Mouse (Mus musculus) kidney, adult 11 months (tissue): ENCODE results near the gene Nudt3.

Experiments used
- DNase-seq: peaks from one replicate; pipeline ENCODE4 v3.0.0; 2022

Nudt3 gene

DNA sequence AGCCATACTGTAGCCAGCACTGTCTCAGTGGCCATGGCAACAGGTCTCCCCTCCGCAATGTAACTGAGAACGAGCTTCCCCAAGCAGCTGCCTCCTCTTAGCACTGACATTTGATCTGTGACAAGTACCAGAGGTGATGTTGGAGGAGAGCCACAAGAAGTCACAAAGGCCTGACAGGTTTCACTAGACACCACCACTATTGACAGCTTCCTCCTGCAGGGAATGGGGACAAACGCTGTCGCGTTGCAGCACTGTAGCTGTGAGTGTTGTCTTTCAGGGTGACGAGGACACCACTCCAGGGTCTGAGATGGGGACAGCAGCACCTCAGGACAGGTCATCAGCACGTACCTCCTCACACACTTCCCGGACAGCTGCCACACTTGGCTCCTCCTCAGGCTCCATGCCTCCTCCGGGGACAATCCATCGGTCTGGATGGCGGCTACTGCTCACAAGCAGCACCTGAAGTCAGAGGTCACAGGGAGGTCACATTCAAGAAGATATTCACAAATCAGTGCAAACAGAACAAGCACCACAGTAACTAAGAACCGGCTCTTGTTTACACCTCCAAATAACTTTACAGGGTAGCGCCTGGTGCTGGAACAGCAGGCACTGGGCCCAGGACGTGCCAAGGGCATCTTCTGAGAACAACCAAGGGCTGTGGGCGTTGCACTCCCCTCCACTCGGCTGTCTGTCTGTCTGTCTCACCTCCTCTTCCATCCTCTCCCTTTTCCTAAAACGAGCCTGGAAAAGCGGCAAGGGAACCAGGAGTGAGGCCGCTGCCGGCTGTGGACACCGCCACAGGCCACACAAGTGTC is 26.7 kb downstream of the Nudt3 start:
- no peak for DNase-seq

DNA sequence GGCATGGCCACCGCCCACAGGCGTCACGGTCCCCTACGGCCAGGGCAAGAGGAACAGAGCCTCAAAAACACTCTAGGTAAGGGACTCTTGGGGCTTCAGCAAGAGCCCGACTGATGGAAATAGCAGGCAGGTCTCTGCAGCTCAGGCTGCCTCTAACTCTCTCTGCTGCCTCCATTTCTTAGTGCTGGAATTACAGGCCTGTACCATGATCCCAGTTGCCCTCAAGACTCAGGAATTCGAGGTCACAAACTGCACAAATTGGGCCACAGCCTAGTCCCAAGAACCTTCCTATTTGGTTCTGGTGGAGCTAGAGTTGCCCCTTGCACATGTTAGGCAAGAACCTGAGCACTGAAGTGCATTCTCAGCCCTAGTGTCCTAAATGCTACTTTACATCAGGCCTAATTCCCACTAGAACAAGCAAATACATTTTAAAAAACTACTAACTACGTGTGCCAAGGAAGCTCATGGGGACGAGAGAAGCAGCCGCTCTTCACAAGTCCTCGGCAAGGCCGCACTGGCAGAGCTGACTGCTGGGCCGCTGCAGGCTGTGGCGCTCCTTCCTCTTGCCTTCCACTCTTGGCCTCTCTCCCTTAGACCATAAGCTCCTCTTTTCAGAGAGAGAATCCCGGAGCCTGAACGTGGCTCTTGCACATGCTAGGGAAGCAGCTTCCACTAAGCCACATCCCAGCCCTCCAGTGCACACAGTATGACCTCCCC is 27.5 kb downstream of the Nudt3 start:
- no peak for DNase-seq

DNA sequence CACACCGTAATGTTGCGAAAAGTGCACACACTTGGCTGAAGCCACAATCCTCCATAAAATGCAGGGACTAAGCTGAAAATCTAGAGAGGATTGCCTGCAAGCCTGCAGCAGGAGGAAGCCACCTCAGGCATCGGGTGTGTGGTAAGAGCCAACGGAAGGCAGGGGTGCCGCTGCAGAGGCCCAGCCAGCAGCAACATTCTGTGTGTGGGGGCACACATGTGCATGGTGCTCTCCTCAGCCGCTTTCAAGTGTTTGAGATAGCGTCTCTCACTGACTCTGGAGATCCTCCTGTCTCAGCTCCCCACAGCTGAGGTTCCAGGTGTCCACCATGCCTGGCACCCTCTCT is 30.8 kb downstream of the Nudt3 start:
- no peak for DNase-seq

DNA sequence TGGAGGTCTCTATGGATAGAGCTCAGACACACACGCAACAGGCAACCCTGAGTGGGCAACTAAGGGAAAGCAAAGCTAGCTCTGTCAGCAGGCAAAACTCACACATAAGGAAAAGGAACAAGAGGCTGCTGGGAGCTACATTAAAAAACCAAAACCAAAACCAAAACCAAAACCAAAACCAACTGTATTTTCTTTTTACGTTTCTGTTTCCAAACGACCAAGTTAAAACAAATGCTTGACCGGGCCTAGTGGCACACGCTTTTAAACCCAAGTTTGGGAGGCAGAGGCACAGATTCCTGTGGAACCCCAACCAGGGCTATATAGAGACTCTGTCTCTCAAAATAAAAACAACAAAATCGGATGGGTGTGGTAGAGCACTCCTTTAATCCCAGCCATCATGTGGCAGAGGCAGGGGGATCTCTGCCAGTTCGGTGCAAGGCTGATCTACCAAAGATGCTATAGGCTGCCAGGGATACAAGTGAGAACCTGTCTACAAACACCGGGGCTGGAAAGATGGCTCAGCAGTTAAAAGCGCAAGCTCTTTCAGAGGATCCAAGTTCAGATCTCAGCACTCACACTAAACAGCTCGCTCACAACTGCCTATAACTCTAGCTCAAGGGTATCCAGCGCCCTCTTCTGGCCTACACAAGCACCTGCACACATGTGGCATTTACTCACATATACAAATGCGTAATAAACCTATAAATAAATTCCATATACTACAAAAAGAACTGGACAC is 31.3 kb downstream of the Nudt3 start:
- no peak for DNase-seq

DNA sequence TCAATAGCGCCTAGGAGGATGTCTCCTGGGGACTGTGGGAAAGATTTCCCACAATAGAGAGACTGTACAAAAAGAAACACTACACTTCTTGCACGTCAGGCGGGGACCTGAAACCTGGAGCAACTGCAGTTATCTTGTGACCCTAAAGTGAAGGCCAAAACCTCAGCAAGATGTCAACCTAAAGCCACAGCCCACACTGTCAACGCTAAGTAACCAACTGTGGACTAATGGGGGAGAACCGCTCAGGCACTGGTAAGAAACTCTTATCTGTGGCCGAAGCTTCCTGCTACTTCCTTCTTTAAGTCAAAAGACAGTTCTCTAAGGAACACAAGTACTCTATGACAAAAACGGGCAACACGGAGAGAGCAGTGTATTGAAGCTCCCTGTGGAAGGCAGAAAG is 35.1 kb downstream of the Nudt3 start:
- DNase-seq, result no peak

DNA sequence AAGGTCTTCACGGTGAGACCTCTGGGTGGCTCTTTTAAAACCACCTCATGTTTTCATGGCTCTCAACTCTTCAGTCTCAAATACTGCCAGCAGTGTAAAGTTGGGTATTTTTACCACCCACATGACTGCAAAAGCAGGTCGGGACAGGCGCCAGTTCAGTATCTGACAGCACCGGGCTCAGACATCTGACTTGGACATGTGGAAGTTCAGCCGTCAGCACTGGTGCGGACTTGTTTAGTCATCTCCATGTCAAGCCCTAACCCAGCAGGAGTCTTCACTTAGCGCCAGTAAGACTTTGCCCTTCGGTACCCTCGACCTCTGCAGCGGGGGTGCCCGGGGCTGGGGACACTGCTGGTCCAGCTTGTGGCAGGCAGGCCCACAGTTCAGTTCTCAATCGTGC is 36.0 kb downstream of the Nudt3 start:
- DNase-seq, result peak; percentile 71

DNA sequence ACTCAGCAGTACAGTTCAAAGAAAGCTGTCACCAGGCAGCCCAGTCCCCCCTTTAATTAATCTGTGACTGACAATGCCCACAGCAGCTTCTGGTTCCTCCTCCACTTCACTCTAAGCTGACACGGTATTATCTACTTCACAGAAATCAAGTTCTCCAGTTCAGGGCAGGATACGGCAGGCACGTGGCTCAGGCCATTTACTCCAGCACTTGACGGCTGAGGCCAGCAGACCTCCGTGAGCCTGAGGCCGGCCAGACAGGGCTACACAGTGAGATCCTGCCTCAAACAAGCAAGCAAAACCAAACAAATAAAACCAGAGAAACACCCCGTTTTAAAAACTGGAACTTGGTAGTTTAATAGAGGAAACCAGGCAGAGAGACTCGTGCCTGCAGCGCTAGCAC is 36.6 kb downstream of the Nudt3 start:
- no peak for DNase-seq

DNA sequence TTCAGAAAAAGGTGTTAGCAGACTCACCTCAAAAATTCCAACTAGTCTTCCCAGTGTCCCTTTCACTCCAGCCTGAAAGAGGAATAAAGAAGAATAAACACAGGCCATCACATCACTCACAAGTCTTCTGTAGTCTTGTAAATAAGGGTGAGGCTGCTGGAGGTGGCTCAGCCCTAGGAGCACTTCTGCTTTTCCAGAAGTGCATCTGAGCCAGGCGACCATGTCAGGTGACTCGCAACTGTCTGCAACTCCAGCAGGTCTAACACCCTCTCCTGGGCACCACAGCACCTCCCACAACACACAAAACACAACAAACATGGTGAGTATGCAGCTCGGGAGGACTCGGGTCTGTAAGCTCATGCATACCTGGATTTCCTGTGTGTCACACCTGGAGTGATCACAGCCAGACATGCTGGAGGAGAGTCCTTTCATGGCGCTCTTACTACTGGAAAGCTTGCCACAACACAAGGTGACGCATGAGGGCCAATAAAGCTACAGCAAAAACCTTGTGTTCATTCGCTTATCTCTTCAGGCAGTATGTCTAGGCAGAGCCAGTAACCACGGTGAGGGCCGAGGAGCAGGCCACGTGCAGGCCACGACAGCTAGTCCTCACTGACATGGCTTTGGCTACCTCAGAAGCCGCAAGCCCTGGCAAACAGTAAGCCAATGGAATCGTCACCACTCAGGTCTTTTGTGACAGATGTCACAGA is 40.0 kb downstream of the Nudt3 start:
- no peak for DNase-seq

DNA sequence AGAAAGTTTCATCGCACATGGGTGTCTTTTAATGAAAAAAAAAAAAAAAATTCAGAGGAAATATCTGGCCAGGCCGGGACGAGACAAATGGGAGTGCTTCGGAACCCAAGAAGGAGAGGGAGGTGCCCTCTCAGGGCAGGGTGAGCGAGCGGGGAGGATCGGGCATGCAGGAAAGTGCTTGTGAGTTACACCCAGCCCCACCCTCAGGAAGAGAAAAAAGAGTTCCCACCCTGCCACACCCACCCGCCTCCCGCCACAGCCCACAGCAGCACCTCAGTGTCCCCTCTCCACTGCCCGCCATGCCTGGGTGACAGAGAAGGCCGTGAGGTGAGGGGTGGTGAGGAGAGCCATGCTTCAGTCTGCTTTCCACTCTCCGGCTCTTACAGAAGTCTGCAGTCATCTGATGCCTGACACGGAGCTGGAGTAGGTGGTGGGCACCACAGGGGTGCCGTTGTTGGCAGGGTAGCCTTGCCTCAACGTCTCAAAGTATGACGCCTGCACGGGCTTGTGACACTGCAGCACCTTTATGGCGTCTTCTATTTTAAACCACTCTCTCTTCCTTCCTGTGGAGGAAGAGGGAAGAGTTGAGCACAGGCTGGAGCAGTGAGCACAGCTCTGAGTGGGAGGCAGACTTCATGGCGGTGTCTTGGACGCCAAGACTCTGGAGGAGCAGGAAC is 42.8 kb downstream of the Nudt3 start:
- no peak for DNase-seq

DNA sequence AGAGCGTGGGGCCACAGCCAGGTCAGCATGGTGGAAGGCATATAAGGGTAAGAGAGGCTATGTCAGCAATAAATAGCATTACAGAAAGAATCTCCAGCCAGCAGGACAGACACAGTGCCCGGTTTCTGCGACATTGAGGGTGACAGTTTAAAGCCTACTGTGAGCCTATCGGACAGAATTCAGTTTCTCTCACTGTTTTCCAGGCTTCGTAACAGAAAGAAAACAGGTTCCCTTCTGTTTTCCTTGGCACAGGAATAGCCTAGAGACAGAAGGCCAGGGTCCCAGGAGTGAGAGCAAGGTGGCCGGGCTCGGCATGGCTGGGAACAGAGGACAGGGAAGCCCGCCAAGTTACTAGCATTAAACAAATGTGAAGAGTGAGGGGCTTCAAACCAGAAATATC is 43.5 kb downstream of the Nudt3 start:
- DNase-seq, result no peak

DNA sequence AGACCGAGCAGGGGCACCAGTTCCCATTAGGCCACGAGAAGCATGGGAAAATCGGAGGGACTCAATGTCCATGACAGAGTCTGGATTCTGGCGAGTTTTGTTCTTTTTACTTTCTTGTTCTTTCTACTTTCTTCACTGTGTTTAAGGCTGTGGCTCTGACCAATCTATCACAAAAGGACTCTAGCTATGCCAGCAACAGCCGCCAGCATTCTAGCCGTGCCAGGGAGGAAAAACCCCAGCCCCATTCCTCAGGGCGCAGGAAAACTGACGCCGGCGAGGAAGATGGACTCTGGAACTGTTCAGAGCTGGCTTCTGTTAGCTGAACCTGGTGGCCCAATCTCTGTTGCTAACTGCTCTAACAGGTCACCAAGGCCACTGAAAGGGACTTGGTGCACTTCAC is 44.8 kb downstream of the Nudt3 start:
- DNase-seq, result peak; percentile 30

DNA sequence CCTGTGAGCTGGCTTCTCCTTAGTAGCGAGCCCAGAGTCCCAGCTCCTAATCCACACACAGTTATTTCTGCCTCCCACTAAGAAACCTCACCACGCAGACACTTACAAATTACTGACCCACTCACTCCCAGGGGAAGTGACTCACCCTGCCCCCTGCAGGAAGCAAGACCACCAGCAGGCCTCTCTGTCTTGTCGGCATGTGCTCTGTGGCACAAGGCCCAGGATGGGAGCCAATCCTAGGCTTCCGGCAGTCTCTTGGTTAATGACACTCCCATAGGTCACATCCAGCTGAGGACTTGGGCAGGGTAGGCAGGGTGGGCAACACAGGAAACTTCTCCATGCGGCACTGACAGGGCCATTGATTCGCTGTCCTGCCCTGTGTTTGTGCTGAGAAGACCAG is 45.8 kb downstream of the Nudt3 start:
- no peak for DNase-seq

DNA sequence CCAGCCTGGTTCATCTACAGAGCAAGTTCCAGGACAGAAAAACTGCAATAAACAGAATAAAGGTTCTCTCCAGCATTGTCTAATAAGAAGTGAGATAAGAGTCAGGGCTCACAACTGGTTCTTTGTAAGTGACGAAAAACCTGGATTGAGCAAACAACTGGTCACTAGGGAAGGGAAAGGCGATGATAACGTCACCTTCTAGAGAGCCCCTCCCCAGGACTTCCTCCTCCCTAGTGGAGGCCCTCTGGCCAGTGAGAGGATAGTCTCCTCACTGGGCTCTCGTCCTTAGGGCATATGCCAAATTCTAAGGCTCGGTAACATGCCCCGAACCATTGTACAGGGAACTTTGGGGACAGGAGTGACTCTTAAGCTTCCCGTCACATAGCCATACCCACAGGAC is 47.2 kb downstream of the Nudt3 start:
- no peak for DNase-seq

DNA sequence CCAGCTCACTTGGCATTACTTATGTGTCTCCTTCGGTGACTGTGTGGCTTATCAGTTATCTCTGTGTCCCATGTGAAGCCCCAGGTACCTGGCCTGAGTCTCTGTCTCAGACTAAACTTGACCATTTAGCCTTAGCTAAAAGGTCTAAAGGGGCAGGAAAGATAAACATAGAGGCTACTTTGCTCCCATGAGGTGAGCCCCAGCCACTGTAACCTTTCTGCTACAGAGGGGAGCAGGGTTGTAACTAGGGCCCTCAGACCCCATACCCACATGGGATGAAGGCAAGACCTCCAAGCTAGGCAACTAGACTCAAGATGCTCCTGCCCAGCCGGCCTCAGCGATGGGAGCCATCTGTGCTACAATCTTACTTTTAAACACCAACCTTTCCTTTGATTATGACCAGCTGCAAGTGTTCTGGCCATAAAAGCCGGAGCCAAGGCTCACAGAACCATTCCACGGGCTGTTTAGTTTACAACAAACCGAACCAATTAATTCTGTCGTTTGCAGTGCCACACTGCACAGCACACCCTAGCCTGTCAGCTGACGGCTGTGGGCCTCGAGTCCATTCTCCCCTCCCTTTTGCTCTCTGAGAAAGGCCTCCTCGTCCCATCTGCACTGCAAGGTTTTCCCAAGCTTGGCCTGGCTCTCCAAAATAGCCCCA is 48.0 kb downstream of the Nudt3 start:
- no peak for DNase-seq

DNA sequence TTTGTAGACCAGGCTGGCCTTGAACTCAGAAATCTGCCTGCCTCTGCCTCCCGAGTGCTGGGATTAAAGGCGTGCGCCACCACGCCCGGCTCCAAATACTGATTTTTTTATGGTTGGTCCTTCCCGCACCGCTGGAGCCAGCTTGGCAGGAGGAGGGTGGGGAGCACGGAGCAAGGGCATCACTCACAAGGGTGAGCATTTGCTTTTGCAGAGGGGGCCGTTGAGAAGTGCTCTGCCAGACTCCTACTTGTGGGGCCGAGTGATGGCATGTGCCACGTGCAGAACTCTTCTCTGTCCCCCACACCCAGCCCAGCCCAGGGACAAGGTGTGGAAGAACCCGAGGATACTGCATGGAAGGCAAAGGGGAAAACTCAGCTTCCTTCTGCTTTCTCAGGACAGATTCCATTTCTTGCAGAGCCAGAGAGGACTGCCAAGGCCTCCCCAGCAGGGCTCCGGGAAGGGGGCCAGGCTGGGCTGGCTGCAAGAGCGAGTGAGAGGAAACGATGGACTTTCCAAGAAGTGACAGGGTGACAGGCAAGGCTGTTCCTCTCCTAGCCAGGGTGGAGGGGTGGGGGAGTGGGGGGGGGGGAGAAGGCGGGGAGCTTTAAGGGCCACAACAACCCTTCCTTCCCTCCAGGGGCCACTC is 48.7 kb downstream of the Nudt3 start:
- peak; percentile 51 for DNase-seq

DNA sequence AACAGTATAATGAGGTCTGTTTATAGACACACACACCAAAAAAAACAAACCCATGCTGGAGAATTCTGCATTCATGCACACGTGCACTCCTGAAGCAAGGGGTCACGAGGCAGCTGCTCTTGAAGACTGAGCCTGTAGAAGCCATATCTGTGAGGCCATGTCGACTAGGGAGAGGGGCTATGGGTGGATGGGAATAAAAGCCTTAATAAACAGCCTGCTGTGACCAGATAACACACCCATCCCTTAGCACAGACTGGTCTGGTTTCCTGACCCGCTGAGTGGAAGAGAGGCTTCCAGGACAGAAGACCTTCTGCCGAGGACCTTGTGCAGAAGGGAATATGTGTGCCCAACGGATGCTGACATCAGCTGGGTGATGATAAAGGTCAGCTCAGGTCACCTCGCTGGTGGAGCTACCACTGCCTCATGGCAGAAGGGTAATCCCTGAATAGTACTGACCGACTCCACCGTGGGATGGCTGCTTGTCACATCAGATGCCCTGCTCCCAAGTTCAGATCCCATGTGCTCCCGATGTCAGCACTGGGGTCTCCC is 49.4 kb downstream of the Nudt3 start:
- no peak for DNase-seq

DNA sequence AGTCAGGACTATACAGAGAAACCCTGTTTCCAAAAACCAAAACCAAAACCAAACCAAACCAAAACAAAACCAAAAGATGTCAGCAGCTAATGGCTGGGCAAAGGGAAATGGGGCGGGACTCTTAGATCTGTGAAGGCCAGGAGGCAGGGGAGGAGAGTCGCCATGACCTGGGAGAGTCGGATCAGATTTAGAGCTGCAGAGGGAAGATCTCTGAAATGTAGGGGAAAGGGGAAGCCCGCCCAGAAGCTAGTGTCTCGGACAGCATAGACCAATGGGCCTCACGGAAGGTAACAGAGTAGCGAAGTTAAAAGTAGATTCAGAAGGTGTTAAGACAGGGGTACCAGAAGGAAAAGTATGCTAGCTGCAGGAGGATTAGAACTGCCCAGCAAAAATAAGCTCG is 52.0 kb downstream of the Nudt3 start:
- no peak for DNase-seq

DNA sequence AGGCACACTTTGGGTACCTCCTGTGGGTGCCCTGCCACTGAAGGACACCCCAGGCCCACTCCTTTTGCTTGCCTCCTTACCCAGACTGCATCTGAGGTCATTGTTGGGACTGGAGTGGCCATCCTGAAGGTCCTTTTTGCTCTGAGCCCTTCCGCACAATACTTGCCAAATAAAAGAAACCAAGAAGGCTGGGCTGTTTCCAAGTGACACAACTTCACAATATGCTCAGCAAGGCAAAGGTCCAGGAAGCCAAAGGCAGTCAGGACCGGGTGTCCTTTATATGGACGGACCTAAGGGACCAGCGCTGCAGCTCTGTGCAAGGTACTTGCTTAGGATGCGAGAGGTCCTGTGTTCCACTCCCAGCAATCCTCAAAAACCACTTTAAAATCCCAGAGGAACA is 55.1 kb downstream of the Nudt3 start:
- no peak for DNase-seq

DNA sequence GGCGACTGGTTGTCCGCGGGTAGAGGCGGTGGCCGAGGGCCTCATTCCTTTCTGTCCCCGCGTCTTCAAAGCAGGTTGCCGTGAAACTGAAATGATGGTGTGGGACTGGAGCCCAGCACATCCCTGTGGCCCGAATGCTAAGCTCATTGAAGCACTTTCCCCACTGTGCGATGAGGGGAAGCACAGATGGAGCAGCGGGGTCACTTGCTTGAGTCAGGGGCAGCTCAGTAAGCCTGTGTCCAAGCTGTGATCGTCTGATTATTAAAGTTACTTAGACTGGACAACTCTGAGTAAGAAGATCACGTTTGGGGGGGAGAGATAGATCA is 57.4 kb downstream of the Nudt3 start:
- DNase-seq, result no peak

DNA sequence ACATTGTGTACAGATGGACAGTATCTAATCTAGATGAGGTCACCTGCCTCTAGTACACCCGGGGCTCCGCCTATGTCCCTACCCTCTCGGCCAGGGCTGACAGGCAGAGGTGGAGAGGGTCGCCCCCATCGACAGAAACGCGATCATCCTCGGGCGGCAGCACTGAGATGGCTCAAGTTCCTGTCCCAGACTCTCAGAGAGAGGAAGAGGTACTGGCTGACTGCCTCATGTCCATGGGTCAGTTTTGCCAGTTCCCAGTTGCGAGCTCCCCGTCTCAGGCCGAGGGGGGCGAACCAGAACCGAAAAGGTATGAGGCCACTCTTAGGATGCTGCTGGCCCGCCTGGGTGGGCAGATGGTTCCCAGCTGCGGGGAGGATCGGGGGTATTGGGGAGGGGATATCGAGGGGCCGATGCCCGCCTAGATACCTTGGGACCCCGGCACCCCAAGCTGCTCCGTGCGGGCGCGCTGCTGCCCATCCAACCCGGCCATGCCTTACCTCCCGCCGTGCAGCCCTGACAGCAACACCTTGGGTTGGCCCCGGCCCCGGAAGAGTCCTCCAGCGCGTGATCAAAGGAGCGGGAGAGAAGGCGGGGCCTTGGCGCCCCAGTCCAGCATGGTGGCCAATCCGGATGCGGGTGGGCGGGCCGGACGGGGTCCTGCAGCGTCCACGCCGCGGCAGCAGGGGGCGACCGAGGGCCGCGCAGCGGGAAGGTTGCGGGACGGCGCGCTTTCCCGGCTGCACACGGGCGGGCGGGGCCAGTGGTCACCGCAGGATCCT is 57.9 kb downstream of the Nudt3 start, which contains the start of gene AI413582:
TSS of gene AI413582 (minus strand) at position 594 of the 779 bp plus-strand sequence.
- DNase-seq, result peak; percentile 95
